Mouse (Mus musculus) heart, embryonic 10.5 days (tissue): Measurements from ENCODE around the gene Rbmxl2. TPM values are rescaled to one million over a fixed set of nuclear protein-coding genes. Genes with fewer than 3 reads are reported as not detected.

Experiments
- DNase-seq: peaks from one replicate; pipeline ENCODE4 v3.0.0-alpha.2; 2017; ENCODE audit warnings: low spot score
- H3K27ac ChIP-seq: fragments of 300-500 bp; sonication (generic); 2 replicates; pipeline ENCODE4 v1.5.1; 2016; ENCODE audit warnings: mild to moderate bottlenecking
- H3K27me3 ChIP-seq: fragments of 300-500 bp; sonication (generic); 2 replicates; pipeline ENCODE4 v1.6.1; 2016; ENCODE audit warnings: mild to moderate bottlenecking; ENCODE audit not compliant: poor library complexity, insufficient read depth, severe bottlenecking
- H3K36me3 ChIP-seq: fragments of 300-500 bp; sonication (generic); 2 replicates; pipeline ENCODE4 v1.6.1; 2016; ENCODE audit warnings: mild to moderate bottlenecking, moderate library complexity
- H3K4me1 ChIP-seq: fragments of 300-500 bp; sonication (generic); 2 replicates; pipeline ENCODE4 v1.6.1; 2016; ENCODE audit warnings: mild to moderate bottlenecking
- H3K4me3 ChIP-seq: fragments of 300-500 bp; sonication (generic); 2 replicates; pipeline ENCODE4 v1.5.1; 2016; ENCODE audit warnings: mild to moderate bottlenecking, moderate library complexity
- H3K9me3 ChIP-seq: fragments of 300-500 bp; sonication (generic); 2 replicates; pipeline ENCODE4 v1.6.1; 2016; ENCODE audit warnings: mild to moderate bottlenecking, moderate library complexity
- WGBS: fragments of 180-500 bp; shearing (Covaris S2); methylation state at CpG from one replicate; pipeline ENCODE4 v1.1.7; 2016; 5-methylcytosine and 5-hydroxymethylcytosine counted together
- polyA plus RNA-seq: library from polyadenylated mRNA; unstranded; fragments of >200 nt; fragmentation: Nextera tagmentation; extraction: Ambion mirVana; gene quantifications from 2 replicates; pipeline ENCODE4 v1.2.1, GENCODE M21; 2016

The Rbmxl2 gene
- polyA plus RNA-seq, 1 experiment from 2014 or later: not detected

- Histone ChIP-seq H3K9me3 (no peaks in the 10 kb centered on the region), H3K27me3 (no peaks in the 10 kb centered on the region), H3K27ac (no peak overlapping the region), H3K4me3 (no peak overlapping the region), H3K36me3 (no peaks in the 10 kb centered on the region), H3K4me1 (no peaks in the 10 kb centered on the region)
- DNase-seq: no peak
- WGBS: 85% methylated on average over 5 of the region's 5 CpGs
Observed at GRCm38 (mm10) chr7:107259936-107260335, 50.7 kb downstream of the Rbmxl2 start.

Other genes starting within 250 kb of the Rbmxl2 start
- gene Olfr6, start 245.5 kb upstream of the Rbmxl2 start, polyA plus RNA-seq: not detected in 2 replicates
- not detected in 2 replicates for gene Olfr711, start 234.0 kb upstream of the Rbmxl2 start, polyA plus RNA-seq
- gene Olfr2, start 203.4 kb upstream of the Rbmxl2 start, polyA plus RNA-seq: not detected in 2 replicates
- not detected in 2 replicates for gene Olfr713, start 178.3 kb upstream of the Rbmxl2 start, polyA plus RNA-seq
- gene Olfr714, start 138.5 kb upstream of the Rbmxl2 start, polyA plus RNA-seq: not detected in 2 replicates
- not detected in 2 replicates for gene Olfr17, start 116.2 kb upstream of the Rbmxl2 start, polyA plus RNA-seq
- not detected in 2 replicates for gene Olfr715b, start 99.1 kb upstream of the Rbmxl2 start, polyA plus RNA-seq
- gene Olfr715, start 78.4 kb upstream of the Rbmxl2 start, polyA plus RNA-seq: not detected in 2 replicates
- not detected in 2 replicates for gene Olfr716, start 71.1 kb upstream of the Rbmxl2 start, polyA plus RNA-seq
- gene Nlrp14, start 42.5 kb upstream of the Rbmxl2 start, polyA plus RNA-seq: not detected in 2 replicates
- gene Syt9, start 161.3 kb downstream of the Rbmxl2 start, polyA plus RNA-seq: 0.63 and 0.72 TPM in 2 replicates